In genomic region chr17:5201859-5202598, GRCm38 (mm10) we compare ENCODE assay signal across 8 mouse cellular contexts.
A peak's percentile ranks its signal among the peaks of the same experiment; 100 is the strongest.
DNase-seq lines count a peak whose midpoint lies in the region; ATAC-seq and TF ChIP-seq lines count a peak whose summit lies in the region.
"Had no signal": no experiment of that assay in that cellular context is flagged by ENCODE, and none has a peak within 500 bp of the region (broad histone marks: within the 10 kb centered on the region; RNA-seq: fewer than 3 reads in every experiment).

No protein-coding gene starts in this region.

- H3K36me3 ChIP-seq in spleen, adult 2 months (ENCODE audit: control insufficient read depth, insufficient read depth, low read length), result peaks cover 2% of the 10 kb centered on the region; the same call in 1 of the 2 replicates
- H3K36me3 ChIP-seq in liver, postnatal 0 days (replicated peaks; ENCODE audit: insufficient read depth, low read length), result no peaks in the 10 kb centered on the region
- H3K36me3 ChIP-seq: hindbrain, embryonic 15.5 days had no signal

- intact Hi-C loops in gastrocnemius, postnatal 14 days (cut with DNase I; ENCODE audit: low total_unique reads), result loop anchor here (10.0 kb wide), 1 partner anchor 193 kb away; no protein-coding TSS in a partner anchor

- no peak overlapping the region for H3K27ac ChIP-seq in spleen, adult 2 months (ENCODE audit: insufficient read depth, low read length)
- no peak overlapping the region for H3K27ac ChIP-seq in liver, postnatal 0 days (ENCODE audit: low read depth)
- H3K27ac ChIP-seq: hindbrain, embryonic 15.5 days had no signal

- H3K9ac ChIP-seq in liver, postnatal 0 days (replicated peaks), result no peak overlapping the region
- H3K9ac ChIP-seq: hindbrain, embryonic 15.5 days had no signal

- no peaks in the 10 kb centered on the region for H3K27me3 ChIP-seq in spleen, adult 2 months (ENCODE audit: control insufficient read depth, insufficient read depth, low read length)
- H3K27me3 ChIP-seq in liver, postnatal 0 days (ENCODE audit: insufficient read depth, low read length), result no peaks in the 10 kb centered on the region
- H3K27me3 ChIP-seq: hindbrain, embryonic 15.5 days had no signal

- no peak for TF ChIP-seq POLR2A in spleen, adult 2 months (IDR thresholded peaks at IDR 0.05; ENCODE audit: low read depth, low read length)

- DNase-seq in spleen, adult 2 months (ENCODE audit: low read depth in 1 of 2, low spot score in 2 of 2), result peak in 1 of 2 experiments; percentile 51
- no peak for DNase-seq in spleen, postnatal 4 days (ENCODE audit: low spot score in 2 of 2)
- peak; percentile 71 to 76 for DNase-seq in adrenal gland, postnatal 36 days
- DNase-seq in gastrocnemius, postnatal 14 days, result peak; percentile 44
- peak; percentile 70 for DNase-seq in kidney, adult 11 months
- peak; percentile 56 for DNase-seq in liver, postnatal 0 days
- DNase-seq in retina, postnatal 1 day, result peak; percentile 79

- ATAC-seq in liver, postnatal 0 days, result peak; percentile 37; the same call in 1 of the 2 replicates

- H3K4me1 ChIP-seq in spleen, adult 2 months (ENCODE audit: control insufficient read depth, insufficient read depth, insufficient read length), result peaks cover 6% of the 10 kb centered on the region; the same call in 1 of the 2 replicates
- H3K4me1 ChIP-seq in liver, postnatal 0 days (ENCODE audit: insufficient read depth), result peaks cover 35% of the 10 kb centered on the region

- H3K4me3 ChIP-seq in spleen, adult 2 months (ENCODE audit: extremely low read depth, insufficient read depth, insufficient read length), result no peak overlapping the region
- H3K4me3 ChIP-seq in liver, postnatal 0 days (ENCODE audit: low read depth, low read length), result no peak overlapping the region
- H3K4me3 ChIP-seq: hindbrain, embryonic 15.5 days had no signal

- TF ChIP-seq CTCF in spleen, adult 2 months (IDR thresholded peaks at IDR 0.05; ENCODE audit: extremely low read depth, insufficient read depth, insufficient read length, insufficient replicate concordance), result peak; percentile 52; the same call in 1 of the 2 replicates
- TF ChIP-seq CTCF in liver, postnatal 0 days (IDR thresholded peaks at IDR 0.05; ENCODE audit: low read depth), result peak; percentile 85

- WGBS in spleen, adult 2 months, result 44% methylated on average over 6 of the region's 6 CpGs
- WGBS in liver, postnatal 0 days (ENCODE audit: insufficient replicate concordance), result 54% methylated on average over 6 of the region's 6 CpGs

- H3K9me3 ChIP-seq in liver, postnatal 0 days (ENCODE audit: low read length), result no peaks in the 10 kb centered on the region
- H3K9me3 ChIP-seq: hindbrain, embryonic 15.5 days had no signal

- TF ChIP-seq EP300 in liver, postnatal 0 days (IDR thresholded peaks at IDR 0.05; ENCODE audit: low read depth), result no peak

- no peak overlapping the region for H3K4me2 ChIP-seq in liver, postnatal 0 days (ENCODE audit: low read depth, low read length)
- H3K4me2 ChIP-seq: hindbrain, embryonic 15.5 days had no signal

Comparison
In these comparisons a context has a peak if more than half of its experiments do, and no peak if none do; other contexts are left out.
1. DNase-seq: peak in adrenal gland, postnatal 36 days (2 of 2), gastrocnemius, postnatal 14 days (single experiment), kidney, adult 11 months (single experiment), liver, postnatal 0 days (single experiment) and retina, postnatal 1 day (single experiment); none in spleen, postnatal 4 days (0 of 2).